Mouse (Mus musculus): ENCODE data around the gene Cyp46a1.

The Cyp46a1 gene

DNA sequence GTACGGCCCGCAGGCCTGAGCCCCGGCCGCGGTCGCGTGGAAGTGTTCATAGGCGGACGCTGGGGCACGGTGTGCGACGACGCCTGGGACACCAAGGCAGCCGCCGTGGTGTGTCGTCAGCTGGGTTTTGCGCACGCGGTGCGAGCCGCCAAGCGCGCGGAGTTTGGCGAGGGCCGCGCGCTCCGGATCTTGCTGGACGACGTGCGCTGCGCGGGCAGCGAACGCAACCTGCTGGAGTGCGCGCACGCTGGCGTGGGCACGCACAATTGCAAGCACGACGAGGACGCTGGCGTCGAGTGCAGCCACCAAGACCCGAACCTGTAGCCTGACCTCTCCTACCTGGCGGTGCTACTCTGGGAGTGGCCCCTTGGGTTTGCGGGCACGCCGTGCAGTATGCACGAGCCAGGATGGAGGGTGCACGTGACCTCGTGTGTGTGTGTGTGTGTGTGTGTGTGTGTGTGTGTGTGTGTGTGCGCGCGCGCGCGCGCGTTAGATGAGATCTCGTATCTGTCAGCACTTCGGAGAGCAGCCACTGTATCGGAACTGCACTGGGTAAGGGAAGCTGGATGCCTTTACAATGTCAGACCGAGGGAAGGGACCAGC lies 6.2 kb upstream of the Cyp46a1 start:
- no peak for TF ChIP-seq GATA4 (IDR thresholded peaks at IDR 0.05; ENCODE audit: insufficient replicate concordance, low read length)

DNA sequence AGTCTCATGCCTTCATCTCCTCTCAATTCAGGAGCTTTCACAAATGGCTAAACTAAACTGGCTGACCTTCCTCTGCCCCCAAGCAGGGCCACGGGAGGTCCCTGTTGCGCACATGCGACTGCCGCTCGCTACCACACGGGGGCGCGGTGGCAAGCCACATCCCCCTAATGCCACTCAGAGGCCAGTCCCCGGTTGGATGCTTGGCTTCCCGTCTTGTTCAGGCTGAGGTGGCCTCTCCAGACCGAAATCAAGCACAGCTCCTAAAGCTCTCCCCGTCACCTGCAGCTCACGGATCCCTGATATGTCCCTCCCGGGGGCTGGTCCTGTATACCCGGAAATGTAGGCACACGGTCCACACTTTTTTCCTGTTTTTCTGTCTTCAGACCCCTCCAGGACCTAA lies 1.1 kb upstream of the Cyp46a1 start:
- no peak for TF ChIP-seq GATA4 (IDR thresholded peaks at IDR 0.05; ENCODE audit: insufficient replicate concordance, low read length)

DNA sequence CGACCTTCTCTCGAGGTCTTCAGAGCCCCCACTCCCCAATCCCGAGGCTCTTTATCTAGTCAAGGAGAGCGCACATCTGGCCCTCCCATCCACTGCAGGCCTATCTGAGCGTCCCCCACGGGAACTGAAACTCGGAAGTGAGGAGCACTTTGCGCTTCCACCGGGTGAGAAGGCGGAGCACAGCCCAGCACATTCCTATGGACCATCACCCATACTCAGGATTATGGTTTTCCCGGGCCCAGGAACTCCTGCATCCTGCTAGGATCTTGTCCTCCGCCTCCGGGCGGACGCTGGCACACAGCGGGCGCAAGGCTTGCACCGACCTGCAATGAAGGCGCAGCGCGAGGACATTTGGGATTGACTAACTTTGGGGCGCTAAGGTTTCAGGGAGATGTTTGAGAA lies 699 bp upstream of the Cyp46a1 start:
- TF ChIP-seq GATA4 (IDR thresholded peaks at IDR 0.05; ENCODE audit: insufficient replicate concordance, low read length), result no peak

DNA sequence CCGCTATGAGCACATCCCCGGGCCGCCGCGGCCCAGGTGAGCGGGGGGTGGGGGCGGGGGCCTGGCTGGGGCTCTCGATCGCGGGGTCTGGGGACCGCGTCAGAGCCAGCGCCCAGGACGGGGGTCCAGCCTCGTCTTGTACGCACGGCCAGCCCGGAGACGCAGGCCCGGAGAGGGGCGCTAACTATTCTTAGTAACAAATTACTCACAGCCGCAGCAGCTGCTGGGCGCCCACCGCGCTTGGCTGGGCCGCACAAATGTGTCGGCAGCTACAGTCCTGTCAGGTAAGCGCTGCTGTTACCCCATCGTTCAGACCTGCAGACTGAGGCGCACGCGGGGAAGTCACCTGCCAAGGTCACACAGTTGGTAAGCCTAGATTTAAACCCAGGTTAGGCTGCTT lies 348 bp downstream of the Cyp46a1 start:
- no peak for TF ChIP-seq GATA4 (IDR thresholded peaks at IDR 0.05; ENCODE audit: insufficient replicate concordance, low read length)

DNA sequence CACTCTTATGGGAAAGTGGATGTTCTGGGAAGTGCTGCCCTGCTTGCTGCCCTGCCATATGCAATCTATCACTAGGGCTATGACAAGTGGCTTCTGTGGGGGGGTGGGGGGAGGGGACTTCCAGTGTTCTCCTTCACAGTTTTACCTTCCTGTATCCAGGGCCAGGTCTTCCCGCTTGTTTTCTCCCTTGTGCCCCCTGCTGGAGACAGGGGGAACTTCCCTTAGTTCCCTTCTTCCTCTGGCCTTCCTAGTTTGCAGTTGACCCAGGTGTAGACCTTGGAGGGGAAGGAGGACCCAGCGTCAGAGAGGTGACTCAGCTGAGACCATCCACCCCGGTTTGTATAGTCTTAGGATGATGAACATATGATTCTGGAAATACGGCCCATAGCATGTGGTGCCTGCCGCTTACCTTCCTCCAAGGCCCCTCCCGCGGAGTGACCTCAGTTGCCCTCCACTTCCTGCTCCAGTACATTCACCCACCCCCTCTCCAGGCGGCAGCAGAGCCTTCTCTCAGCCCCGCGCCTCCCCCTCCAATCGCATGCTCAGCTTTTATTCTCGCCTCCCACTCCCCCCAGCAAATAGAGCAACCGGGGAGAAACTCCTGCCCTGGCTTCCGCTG lies 4.5 kb downstream of the Cyp46a1 start:
- TF ChIP-seq GATA4 (IDR thresholded peaks at IDR 0.05; ENCODE audit: insufficient replicate concordance, low read length), result no peak

DNA sequence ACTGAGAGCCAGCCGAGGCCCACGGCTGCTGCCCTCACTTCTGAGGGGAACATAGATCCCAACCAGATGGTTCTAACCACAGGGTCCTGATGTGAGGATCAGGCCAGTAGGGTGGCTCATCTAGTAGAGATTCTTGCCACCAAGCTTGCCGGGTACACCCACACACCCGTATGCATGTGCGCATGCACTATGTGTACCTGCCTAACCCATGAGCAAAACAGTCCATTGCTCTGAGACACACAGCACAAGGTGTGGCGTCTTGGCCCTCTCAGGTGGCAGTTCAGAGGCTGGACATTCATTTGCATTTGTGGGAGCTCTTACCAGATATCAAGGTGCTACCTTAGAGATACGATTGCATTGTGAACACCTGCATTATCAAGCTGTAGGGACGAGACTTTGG lies 14.0 kb downstream of the Cyp46a1 start:
- TF ChIP-seq GATA4 (IDR thresholded peaks at IDR 0.05; ENCODE audit: insufficient replicate concordance, low read length), result no peak

DNA sequence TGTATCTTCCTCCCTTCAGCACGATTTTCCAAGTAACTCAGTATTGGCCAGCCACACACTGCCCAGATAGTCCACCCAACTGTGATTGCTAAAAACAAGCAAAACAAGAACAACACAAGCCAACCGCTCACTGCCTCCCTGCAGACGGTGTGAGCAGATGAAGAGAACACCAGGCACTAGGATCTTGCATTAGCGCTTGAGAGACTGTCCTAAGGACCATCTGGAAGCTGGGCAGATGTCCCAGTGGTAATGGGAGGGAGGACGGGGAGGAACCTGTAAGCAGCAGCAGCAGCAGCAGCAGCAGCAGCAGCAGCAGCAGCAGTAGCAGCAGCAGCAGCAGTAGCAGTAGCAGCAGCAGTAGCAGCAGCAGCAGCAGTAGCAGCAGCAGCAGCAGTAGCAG lies 14.8 kb downstream of the Cyp46a1 start:
- no peak for TF ChIP-seq GATA4 (IDR thresholded peaks at IDR 0.05; ENCODE audit: insufficient replicate concordance, low read length)

DNA sequence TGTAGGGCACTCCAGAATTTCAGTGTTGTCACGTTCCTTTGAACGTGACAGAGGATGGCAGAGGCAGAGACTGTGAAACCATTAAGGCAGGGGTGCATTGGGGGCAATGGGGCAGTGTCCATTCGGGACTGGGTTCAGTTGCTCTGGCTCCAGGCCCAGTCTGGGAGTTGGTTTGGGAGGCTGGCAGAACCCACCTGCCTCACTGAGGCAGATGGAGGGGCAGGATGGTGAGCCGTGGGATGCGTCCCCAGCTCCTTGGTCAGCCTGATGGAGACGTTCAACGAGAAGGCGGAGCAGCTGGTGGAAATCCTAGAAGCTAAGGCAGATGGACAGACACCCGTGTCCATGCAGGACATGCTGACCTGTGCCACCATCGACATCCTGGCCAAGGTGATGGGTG lies 16.8 kb downstream of the Cyp46a1 start:
- TF ChIP-seq GATA4 (IDR thresholded peaks at IDR 0.05; ENCODE audit: insufficient replicate concordance, low read length), result no peak

DNA sequence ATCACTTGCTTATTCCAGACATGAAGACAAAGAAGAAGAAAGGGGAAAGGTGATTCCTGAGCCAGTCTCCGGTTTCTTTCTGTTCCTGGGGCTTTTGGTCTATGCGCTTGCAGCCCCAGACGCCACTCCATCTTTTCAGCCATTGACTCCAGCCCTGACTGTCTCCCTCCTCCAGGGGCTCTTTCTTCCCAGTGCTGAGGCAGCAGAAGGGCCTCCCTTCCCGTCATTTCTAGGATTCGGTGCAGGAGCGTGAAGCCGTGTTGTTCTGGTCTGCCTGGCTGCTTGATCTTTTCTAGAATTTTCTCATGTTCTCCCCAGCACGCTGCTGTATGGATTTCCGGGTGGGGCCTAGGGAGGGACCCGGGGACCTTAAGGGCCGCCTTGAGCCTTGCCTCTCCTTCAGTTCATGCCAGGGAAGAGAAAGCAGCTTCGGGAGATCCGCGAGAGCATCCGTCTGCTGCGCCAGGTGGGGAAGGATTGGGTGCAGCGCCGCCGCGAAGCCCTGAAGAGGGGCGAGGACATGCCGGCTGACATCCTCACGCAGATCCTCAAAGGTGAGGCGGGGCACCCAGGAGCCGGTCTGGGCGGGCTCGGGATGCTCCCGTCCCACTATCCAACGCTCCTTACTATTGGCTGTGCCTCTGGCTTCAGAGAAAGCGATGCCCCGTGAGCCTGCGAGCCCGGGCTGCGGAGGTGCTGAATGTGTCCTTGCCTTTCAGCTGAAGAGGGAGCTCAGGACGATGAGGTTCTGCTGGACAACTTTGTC lies 18.4 kb downstream of the Cyp46a1 start:
- TF ChIP-seq GATA4 (IDR thresholded peaks at IDR 0.05; ENCODE audit: insufficient replicate concordance, low read length), result no peak

DNA sequence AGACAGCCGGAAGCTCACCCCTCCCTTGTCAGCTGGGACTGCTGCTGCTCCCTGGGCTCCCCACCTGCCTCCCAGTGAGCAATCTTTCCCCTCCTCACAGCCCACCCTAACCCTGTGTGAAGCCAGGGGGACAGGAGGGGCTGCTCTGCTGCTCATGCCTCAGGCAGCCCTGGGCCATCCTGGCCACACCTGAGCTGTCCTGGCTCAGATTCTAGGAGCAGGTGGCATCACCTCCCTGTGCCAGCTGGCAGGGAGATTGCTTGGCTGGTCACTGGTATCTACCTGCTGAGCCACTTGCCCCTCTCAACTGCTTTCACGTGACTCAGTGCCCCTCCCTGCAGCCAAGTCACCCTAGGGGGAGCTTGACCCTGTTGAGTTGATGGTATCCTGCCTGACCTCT lies 20.1 kb downstream of the Cyp46a1 start:
- TF ChIP-seq GATA4 (IDR thresholded peaks at IDR 0.05; ENCODE audit: insufficient replicate concordance, low read length), result no peak

DNA sequence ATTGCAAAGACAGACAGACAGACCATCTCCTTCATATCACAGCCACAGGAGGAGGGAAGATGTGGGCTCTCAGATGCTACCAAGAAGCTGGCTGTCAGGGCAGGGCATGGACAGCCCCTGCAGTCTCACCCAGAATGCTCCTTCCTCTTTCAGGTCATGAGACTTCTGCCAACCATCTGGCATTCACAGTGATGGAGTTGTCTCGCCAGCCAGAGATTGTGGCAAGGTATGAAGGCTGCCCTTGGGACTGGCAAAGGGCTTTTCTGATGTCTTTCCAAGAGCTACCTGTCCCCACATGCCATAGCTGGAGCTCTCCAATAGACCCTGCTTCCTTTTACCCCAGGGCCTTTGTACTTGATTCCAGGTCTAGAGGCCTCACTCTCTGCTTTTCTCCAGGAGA lies 21.1 kb downstream of the Cyp46a1 start:
- TF ChIP-seq GATA4 (IDR thresholded peaks at IDR 0.05; ENCODE audit: insufficient replicate concordance, low read length), result no peak

DNA sequence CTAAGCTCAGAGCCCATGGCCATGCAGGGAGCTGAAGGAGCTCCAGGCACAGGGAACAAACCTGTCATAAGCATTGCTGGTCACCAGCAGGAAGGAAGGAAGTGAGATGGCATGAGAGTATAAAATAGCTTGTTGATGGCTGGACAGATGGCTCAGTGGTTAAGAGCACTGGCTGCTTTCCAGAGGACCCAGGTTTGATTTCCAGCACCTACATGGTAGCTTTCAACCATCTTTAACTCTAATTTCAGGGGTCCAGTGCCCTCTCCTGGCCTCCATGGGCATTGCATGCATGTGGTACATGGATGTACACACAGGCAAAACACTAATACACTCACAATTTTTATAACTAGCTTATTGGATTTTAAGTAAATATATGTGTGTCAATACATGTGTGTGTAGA lies 21.8 kb downstream of the Cyp46a1 start:
- TF ChIP-seq GATA4 (IDR thresholded peaks at IDR 0.05; ENCODE audit: insufficient replicate concordance, low read length), result no peak

DNA sequence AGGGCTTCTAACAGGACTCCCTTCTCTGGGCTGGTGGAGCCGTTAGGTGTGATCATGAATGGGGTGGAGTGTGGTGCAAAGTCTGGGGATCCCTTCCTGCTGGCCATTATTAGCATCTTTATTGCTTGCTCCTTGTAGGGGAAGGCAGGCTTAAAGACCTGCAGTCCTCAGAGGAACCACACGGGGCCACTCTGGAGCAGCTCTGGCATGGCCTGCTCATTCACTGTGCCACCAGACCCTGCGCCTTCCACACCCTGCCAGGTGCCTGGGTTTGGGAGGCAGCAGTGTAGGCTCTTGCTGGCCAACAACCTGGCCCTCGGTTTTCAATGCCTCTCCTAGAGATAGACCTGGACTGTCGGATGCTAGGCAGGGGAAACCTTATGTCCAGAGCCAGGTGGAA lies 29.6 kb downstream of the Cyp46a1 start:
- TF ChIP-seq GATA4 (IDR thresholded peaks at IDR 0.05; ENCODE audit: insufficient replicate concordance, low read length), result no peak

DNA sequence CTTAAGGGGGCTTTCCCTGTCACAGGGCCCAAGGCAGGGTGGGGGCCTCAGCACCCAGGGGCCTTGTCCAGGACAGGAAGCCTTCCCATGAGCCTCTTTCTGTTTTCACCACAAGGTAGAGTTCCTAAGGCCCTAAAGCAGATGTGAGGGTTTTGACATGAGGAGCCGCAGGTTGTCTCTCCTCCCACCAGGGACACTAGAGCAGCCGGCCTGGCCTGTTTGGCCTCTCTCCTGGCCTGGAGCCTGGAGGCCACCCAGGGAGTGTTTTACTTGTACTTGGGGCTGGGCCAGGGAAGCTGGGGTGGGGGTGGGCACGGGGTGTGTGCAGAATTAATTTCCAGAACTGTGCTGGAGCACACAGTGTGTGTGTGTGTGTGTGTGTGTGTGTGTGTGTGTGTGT lies 31.2 kb downstream of the Cyp46a1 start:
- no peak for TF ChIP-seq GATA4 (IDR thresholded peaks at IDR 0.05; ENCODE audit: insufficient replicate concordance, low read length)

DNA sequence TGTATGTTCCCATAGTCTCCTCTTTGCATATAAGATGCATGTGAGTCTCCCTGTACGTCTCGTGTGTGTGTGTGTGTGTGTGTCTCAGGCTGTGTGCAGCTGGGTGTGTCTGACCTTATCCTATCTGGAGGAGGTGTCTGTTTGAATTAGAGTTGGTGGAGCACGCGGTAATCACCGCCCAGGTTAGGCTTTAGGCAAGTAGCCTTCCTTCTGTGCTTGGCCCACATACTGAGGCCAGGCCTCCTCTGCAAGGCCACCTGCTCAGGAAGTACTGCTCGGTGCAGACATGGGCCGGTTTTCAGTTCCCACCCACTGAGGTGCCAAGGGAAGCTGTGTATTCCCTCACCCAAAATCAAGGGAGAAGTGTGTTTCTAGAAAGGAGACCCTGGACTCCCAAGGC lies 31.7 kb downstream of the Cyp46a1 start:
- TF ChIP-seq GATA4 (IDR thresholded peaks at IDR 0.05; ENCODE audit: insufficient replicate concordance, low read length), result no peak

DNA sequence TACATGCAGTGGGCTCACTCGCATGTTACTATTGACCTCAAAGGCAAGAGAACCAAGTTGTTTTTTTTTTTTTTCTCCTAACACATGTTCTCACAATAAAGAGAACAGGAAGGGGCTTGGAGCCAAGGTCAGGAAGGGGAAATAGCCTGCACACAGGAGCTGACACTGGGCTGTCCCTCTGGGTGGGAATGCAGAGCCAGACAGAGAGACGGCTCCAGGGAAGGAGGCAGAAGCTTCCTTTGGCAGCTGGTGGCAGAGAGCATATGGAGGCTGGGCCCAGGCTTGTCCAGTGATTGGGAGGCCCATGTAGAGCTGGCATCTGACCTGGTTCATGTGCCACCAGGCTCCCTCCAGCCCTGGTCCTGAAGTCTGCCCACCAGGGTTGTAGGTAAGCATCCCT lies 33.7 kb downstream of the Cyp46a1 start:
- no peak for TF ChIP-seq GATA4 (IDR thresholded peaks at IDR 0.05; ENCODE audit: insufficient replicate concordance, low read length)
